Comparison of ENCODE assay signal across 8 mouse cellular contexts in genomic region chr11:94208811-94209675, GRCm38 (mm10). TPM values are rescaled to one million over a fixed set of nuclear protein-coding genes. Genes with fewer than 3 reads are reported as not detected.
A peak's percentile ranks its signal among the peaks of the same experiment; 100 is the strongest.
DNase-seq lines count a peak whose midpoint lies in the region; ATAC-seq and TF ChIP-seq lines count a peak whose summit lies in the region.
"Had no signal": no experiment of that assay in that cellular context is flagged by ENCODE, and none has a peak within 500 bp of the region (broad histone marks: within the 10 kb centered on the region; RNA-seq: fewer than 3 reads in every experiment).

No protein-coding gene starts in this region.

- no peaks in the 10 kb centered on the region for H3K27me3 ChIP-seq in kidney, embryonic 15.5 days
- no peaks in the 10 kb centered on the region for H3K27me3 ChIP-seq in embryonic facial prominence, embryonic 13.5 days
- no peaks in the 10 kb centered on the region for H3K27me3 ChIP-seq in intestine, embryonic 14.5 days (replicated peaks; ENCODE audit: control insufficient read depth, insufficient read depth, low read length)
- no peaks in the 10 kb centered on the region for H3K27me3 ChIP-seq in midbrain, postnatal 0 days (ENCODE audit: insufficient read depth, low read length)
- H3K27me3 ChIP-seq: embryonic facial prominence, embryonic 12.5 days had no signal

- peak overlapping the region; percentile 99 for H3K27ac ChIP-seq in kidney, embryonic 15.5 days
- no peak overlapping the region for H3K27ac ChIP-seq in embryonic facial prominence, embryonic 13.5 days
- no peak overlapping the region for H3K27ac ChIP-seq in intestine, embryonic 14.5 days (ENCODE audit: low read depth)
- H3K27ac ChIP-seq in midbrain, postnatal 0 days (ENCODE audit: low read depth, low read length): peak overlapping the region; percentile 32; the same call in 1 of the 2 replicates

- peaks cover 7% of the 10 kb centered on the region for H3K36me3 ChIP-seq in kidney, embryonic 15.5 days
- H3K36me3 ChIP-seq in embryonic facial prominence, embryonic 13.5 days: peaks cover 5% of the 10 kb centered on the region
- peaks cover 6% of the 10 kb centered on the region for H3K36me3 ChIP-seq in intestine, embryonic 14.5 days (ENCODE audit: control insufficient read depth, insufficient read depth, low read length)
- 0 out of 2 replicates have a peak, but pooled peaks cover 5% of the 10 kb centered on the region for H3K36me3 ChIP-seq in midbrain, postnatal 0 days (ENCODE audit: insufficient read depth, low read length)

- DNase-seq in kidney, adult 9 months: no peak
- no peak for DNase-seq in intestine, embryonic 14.5 days (ENCODE audit: low spot score)
- no peak for DNase-seq in midbrain, postnatal 0 days (ENCODE audit: low spot score)
- DNase-seq in urinary bladder, postnatal 10 days (ENCODE audit: low spot score): no peak
- no peak for DNase-seq in right cerebral cortex, postnatal 25 days

- peak overlapping the region; percentile 98 for H3K4me2 ChIP-seq in kidney, embryonic 15.5 days
- peak overlapping the region; percentile 98 for H3K4me2 ChIP-seq in embryonic facial prominence, embryonic 13.5 days
- H3K4me2 ChIP-seq in intestine, embryonic 14.5 days (ENCODE audit: low read length): peak overlapping the region; percentile 78
- H3K4me2 ChIP-seq in midbrain, postnatal 0 days (ENCODE audit: low read depth, low read length, poor library complexity, severe bottlenecking): peak overlapping the region; percentile 79

- no peak for ATAC-seq in kidney, embryonic 15.5 days (replicated peaks; ENCODE audit: low FRiP score)
- ATAC-seq in embryonic facial prominence, embryonic 13.5 days (ENCODE audit: insufficient number of reproducible peaks, insufficient read depth, low FRiP score, low TSS enrichment, low read depth): no peak
- ATAC-seq in intestine, embryonic 14.5 days (replicated peaks; ENCODE audit: low FRiP score, low TSS enrichment, low read depth): no peak
- no peak for ATAC-seq in midbrain, postnatal 0 days (ENCODE audit: low FRiP score)

- H3K4me3 ChIP-seq in kidney, embryonic 15.5 days (replicated peaks): peak overlapping the region; percentile 96
- peak overlapping the region; percentile 57; the same call in 1 of the 2 replicates for H3K4me3 ChIP-seq in embryonic facial prominence, embryonic 13.5 days
- no peak overlapping the region for H3K4me3 ChIP-seq in intestine, embryonic 14.5 days (ENCODE audit: low read depth, low read length)
- H3K4me3 ChIP-seq in midbrain, postnatal 0 days (ENCODE audit: low read depth, low read length): peak overlapping the region; percentile 42

- H3K9me3 ChIP-seq in kidney, embryonic 15.5 days (replicated peaks): no peaks in the 10 kb centered on the region
- no peaks in the 10 kb centered on the region for H3K9me3 ChIP-seq in embryonic facial prominence, embryonic 13.5 days
- no peaks in the 10 kb centered on the region for H3K9me3 ChIP-seq in intestine, embryonic 14.5 days (ENCODE audit: control insufficient read depth, low read length)
- no peaks in the 10 kb centered on the region for H3K9me3 ChIP-seq in midbrain, postnatal 0 days (ENCODE audit: low read length)
- H3K9me3 ChIP-seq: embryonic facial prominence, embryonic 12.5 days had no signal

- H3K4me1 ChIP-seq in kidney, embryonic 15.5 days: peaks cover 17% of the 10 kb centered on the region
- peaks cover 17% of the 10 kb centered on the region for H3K4me1 ChIP-seq in embryonic facial prominence, embryonic 13.5 days
- peaks cover 7% of the 10 kb centered on the region for H3K4me1 ChIP-seq in intestine, embryonic 14.5 days (replicated peaks; ENCODE audit: control insufficient read depth, insufficient read depth, low read length)
- H3K4me1 ChIP-seq in midbrain, postnatal 0 days (ENCODE audit: insufficient read depth, low read length): peaks cover 4% of the 10 kb centered on the region; the same call in 1 of the 2 replicates

- no peak overlapping the region for H3K9ac ChIP-seq in kidney, embryonic 15.5 days
- H3K9ac ChIP-seq in embryonic facial prominence, embryonic 13.5 days: no peak overlapping the region
- H3K9ac ChIP-seq in intestine, embryonic 14.5 days (ENCODE audit: low read length): no peak overlapping the region
- H3K9ac ChIP-seq in midbrain, postnatal 0 days (replicated peaks; ENCODE audit: low read length, poor library complexity, severe bottlenecking): no peak overlapping the region

- TF ChIP-seq CTCF in midbrain, postnatal 0 days (IDR thresholded peaks at IDR 0.05): no peak

- WGBS in kidney, embryonic 15.5 days: 40% methylated on average over 8 of the region's 8 CpGs
- WGBS in embryonic facial prominence, embryonic 13.5 days: 47% methylated on average over 8 of the region's 8 CpGs
- 49% methylated on average over 8 of the region's 8 CpGs for WGBS in intestine, embryonic 14.5 days
- WGBS in midbrain, postnatal 0 days: 45% methylated on average over 8 of the region's 8 CpGs

RNA-seq across cellular contexts. Expression of gene Tob1, which starts 2.2 kb away (rescaled TPM):
- polyA plus RNA-seq in kidney, embryonic 15.5 days (2015; fragmentation: Nextera tagmentation; extraction: Ambion mirVana): 36.6 and 40.8 TPM in 2 replicates
- 25.9 and 26.7 TPM in 2 replicates for polyA plus RNA-seq in embryonic facial prominence, embryonic 13.5 days (2015; fragmentation: Nextera tagmentation; extraction: Ambion mirVana)
- polyA plus RNA-seq in intestine, embryonic 14.5 days (2014; fragmentation: Nextera tagmentation; extraction: Ambion mirVana): 16.7 and 24.1 TPM in 2 replicates
- 15.6 and 20.4 TPM in 2 replicates for total RNA-seq in midbrain, postnatal 0 days (2014; rRNA removed)
- 25.5 and 27.9 TPM in 2 replicates for polyA plus RNA-seq in midbrain, postnatal 0 days (2015; fragmentation: Nextera tagmentation; extraction: Ambion mirVana)

RNA-seq across cellular contexts. Expression of gene Wfikkn2, which starts 36.8 kb away (rescaled TPM):
- 2.4 and 3.4 TPM in 2 replicates for polyA plus RNA-seq in kidney, embryonic 15.5 days (2015; fragmentation: Nextera tagmentation; extraction: Ambion mirVana)
- 9.3 and 9.8 TPM in 2 replicates for polyA plus RNA-seq in embryonic facial prominence, embryonic 13.5 days (2015; fragmentation: Nextera tagmentation; extraction: Ambion mirVana)
- polyA plus RNA-seq in intestine, embryonic 14.5 days (2014; fragmentation: Nextera tagmentation; extraction: Ambion mirVana): 1.3 and 1.7 TPM in 2 replicates
- total RNA-seq in midbrain, postnatal 0 days (2014; rRNA removed): 5.0 and 10.0 TPM in 2 replicates
- 2.6 and 2.7 TPM in 2 replicates for polyA plus RNA-seq in midbrain, postnatal 0 days (2015; fragmentation: Nextera tagmentation; extraction: Ambion mirVana)

Comparison
In these comparisons a context has a peak if more than half of its experiments do, and no peak if none do; other contexts are left out.
1. H3K27ac ChIP-seq: peak in kidney, embryonic 15.5 days (single experiment) and midbrain, postnatal 0 days (single experiment); none in embryonic facial prominence, embryonic 13.5 days (single experiment) and intestine, embryonic 14.5 days (single experiment).
2. Peak in every context shown above with its lines, with median percentiles within 50 percentile points of each other: H3K4me2 ChIP-seq.